Mouse (Mus musculus): Measurements from ENCODE around the gene Pcdh9.
A peak's percentile ranks its signal among the peaks of the same experiment; 100 is the strongest.

The Pcdh9 gene

DNA sequence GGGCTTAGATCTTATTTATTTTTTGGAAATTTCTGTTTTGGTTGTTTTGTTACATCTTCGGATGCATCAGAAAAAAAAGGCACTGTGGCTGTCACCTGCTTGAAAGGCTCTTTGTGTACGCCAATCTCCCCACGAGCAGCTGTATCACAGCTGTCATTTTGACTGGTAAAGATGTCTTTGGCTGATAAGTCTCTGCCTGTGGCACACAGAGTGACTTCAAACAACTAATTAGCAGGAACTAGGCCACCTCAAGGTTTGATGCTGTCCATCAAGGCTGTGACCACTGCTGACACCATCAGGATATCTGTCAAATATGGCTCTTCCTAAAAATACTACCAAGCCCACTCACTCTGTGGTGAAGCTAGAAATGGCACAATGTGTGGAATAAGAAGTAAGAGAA lies 336.7 kb downstream of the Pcdh9 start:
- DNase-seq (ENCODE audit: low spot score): no peak

DNA sequence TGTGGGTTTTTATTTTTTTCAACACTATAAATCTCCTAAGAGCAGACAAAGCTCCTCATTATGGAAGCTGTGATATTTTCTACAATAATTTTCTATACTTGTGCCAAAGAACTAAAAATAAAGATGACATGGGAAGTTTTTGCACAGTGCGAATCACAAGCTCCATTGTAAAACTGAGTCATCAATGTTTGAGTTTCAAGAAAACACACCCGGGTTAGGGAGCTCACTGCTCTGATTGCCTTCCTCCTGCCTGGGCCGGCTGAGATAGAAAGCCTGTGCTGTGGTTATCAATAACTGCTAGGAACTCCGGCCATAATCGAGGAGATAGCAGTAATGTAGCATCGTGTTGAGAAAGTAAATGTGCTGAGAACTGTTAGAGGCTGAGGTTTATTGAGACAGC lies 344.9 kb downstream of the Pcdh9 start:
- DNase-seq (ENCODE audit: low spot score): peak; percentile 18

DNA sequence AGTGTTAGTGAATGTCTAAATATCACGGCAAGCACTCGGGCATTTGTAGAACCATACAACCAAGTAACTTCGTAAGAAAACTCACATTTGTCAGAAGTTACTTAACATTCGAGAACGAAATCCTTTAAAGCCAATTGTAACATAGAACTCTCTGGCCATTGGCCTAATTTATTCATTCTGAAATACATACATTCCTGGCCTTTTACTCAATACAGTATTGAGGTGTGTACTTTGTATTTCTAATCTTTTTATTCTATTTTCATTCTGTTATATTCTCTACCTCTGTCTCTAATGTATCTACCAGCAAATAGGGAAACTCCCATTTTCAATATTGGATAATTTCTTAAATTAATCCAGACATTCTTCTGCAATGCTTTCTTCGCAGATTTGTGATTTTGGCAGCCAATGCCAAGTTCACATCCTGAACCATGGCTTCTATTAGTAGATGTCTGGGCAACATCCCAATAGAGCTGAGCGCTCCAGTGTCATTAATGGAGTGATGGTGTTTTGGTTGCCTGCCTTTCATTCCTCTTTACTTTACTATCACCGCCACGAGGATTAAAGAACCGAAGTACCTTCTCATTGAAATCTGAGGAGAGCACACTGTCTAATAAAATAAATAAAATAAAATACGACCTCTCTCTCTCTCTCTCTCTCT lies 346.4 kb downstream of the Pcdh9 start:
- DNase-seq (ENCODE audit: low spot score): peak; percentile 46

DNA sequence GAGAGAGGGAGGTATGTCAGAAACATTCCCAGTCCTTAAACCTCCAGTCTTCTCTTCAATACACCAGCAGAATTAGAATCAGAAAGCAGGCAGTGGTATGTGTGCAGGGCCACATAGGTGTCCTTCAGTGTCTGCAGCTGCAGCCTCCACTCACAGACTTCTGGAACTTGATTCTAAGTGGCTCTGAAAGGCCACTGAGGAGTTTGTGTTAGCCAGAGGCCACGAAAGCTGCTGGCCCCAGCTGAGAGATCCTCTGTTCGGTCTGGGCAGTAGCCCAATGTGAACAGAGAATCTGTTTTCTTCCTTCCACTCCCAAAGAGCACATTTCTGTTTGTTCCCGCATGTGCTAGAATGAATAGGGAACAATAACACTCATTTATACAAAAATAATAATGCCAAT lies 346.9 kb downstream of the Pcdh9 start:
- peak; percentile 66 for DNase-seq (ENCODE audit: low spot score)

DNA sequence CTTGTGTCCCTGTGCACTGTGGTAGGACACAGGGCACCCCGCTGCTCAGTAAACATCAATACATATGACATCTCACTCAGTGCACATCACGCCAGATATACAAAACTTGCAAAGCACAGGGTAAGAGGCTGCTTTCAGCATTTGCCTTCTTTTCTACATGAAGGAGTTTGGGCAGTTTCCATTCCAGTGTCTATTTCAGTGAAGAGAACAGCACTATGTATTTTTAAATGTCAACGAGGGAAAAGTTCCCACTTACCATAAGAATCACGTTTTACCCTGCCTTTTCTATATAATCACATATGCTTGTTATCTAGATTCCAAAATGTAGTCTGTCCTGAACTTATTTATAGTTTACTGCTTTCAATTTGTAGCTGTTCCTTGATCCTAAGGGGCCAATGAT lies 355.6 kb downstream of the Pcdh9 start:
- peak; percentile 16 for DNase-seq (ENCODE audit: low spot score)

DNA sequence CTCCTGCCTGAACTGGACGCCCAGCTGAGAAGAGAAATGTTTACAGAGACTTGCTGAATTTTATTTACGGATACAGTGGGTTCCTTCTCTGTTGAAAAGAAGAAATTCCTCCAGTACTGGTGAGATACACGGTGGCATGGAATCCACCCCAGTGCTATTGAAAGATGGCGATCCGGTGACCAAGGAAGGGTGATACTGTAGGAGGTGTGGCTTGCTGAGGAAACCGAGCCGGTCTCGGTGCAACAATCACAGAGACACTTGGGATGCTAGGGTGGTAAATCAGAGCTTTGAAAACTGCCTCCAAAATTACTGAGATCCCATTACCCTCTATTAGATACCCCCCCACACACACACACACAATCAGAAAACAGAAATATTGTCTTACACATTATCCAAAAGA lies 367.0 kb downstream of the Pcdh9 start:
- DNase-seq (ENCODE audit: low spot score): no peak

DNA sequence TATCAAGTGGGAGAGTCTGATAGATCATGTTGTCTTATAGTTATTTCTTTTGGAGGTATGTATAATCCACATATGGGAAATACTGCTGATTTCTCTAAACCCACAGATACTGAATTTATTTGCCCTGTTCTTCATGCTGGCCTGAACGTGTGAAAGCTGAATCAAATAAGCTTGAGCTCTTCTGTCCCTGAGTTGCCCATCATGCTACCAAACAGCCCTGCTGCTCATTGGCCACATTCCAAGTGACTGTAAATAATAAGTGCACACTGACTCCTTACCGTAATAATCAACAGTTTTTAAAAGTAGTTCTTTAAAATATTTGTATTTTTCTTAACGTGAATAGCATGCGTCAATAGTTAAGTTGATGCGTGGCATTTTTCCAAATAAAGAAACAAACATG lies 370.3 kb downstream of the Pcdh9 start:
- no peak for DNase-seq (ENCODE audit: low spot score)

DNA sequence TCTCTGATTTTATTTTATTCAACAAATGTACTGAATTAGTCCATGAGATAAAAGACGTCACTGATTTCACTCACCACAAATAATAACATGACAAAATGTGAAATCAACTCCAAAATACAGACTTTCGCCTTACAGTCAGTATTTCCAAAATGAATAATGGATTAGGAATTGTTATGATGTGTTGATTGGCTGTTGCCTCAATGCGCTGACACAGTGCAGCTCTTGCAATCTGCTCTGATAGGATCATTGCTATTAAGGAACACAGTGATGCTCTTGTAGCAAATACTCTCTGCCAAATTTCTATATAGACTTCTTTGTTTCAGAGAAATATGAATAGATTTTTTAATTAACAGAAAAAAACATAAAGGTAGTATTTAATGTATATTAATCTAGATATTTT lies 373.8 kb downstream of the Pcdh9 start:
- no peak for DNase-seq (ENCODE audit: low spot score)

DNA sequence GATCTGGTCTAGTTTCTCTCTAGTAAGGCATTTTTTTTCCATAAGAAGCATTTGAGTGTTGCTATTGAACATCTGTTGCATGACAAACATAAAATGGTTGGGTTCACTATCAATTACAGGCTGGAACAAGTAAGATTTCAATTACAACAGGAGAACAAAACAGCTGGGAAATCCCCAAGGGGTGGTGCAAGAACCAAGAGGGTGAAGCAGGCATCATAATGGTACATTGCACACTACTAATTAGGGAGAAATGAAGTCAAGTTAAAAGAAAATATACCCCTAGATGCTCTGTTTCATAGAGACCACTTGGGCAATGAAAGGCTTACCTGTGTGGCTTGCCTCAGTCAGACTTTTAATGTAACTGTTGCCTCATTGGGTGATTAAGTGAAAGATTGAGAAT lies 384.4 kb downstream of the Pcdh9 start:
- DNase-seq (ENCODE audit: low spot score): no peak

DNA sequence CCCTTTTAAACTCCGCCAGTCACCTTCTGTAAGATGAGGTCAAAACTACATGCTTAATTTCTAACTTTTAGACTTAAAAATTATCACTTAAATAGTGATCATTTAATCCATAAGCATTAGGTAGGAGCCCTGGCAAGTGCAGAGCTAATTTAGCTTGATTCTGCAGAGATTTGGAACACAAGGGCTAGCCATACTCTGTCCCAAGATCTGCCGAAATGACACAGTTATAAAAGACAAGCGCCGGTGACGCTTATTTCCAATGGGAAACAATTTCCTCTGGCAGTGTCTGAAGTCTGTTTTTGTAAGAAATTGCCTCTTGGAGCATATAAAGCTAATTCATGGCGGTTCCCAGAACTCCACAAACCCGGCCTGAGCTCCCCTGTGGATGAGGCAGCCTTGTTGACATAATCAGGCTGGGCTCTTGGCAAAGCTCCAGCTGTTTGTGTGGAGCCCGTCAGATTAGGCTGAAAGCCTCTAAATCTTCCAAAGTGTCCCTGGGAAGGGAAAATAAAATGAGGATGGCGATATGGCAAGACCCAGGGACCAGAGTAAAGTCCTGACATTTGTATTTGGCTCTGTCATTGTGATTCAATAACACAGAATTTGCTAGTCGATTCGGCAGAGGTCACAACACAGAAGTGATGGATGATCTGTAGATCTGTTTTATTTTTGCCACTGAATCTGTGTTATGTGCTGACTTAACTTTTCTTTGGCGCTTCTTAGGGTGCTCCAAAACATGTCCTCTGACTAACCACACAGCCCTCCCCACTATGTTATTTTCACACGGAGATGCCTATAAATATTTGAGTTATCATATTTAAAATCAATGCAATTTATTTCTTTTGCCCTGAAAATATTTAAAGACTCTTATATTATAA lies 391.4 kb downstream of the Pcdh9 start:
- peak; percentile 77 for DNase-seq (ENCODE audit: low spot score)

DNA sequence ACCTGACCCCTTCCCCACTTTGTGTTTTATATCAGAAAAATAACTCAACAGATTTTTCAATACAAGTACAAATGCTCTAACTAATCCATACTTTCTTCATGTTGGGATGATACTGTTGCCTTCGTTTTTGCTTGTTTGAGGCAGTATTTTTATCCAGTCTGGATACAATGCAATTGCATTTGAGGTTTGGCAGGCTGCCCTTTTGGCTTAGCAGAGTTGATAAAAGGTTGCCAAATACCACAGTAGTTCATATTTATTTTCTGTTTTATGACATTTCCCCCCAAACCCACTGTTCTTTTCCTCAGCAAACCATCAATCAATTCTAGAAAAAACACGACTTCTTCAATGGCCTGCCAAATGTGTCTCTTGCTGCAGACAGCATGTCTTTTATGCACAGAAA lies 415.5 kb downstream of the Pcdh9 start:
- peak; percentile 98 for DNase-seq (ENCODE audit: low spot score)

DNA sequence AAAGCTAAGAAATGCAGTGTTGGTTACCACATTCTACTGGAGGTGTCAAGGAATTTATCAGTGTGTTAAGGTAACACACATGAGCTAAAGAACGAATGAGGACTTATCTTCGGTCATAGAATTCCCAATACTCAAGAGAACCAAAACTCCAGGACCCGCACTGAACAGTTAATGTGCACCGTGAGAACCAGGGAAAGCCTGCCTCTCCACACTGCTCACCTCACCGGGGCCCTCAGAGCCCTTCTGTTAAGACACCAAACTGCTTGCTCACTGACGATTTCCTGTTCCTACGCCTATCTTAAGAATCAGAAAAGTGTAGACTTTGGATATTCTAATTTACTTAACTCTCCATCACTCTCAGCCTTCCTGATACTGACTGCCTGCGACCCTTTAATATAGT lies 418.0 kb downstream of the Pcdh9 start:
- DNase-seq (ENCODE audit: low spot score): no peak

DNA sequence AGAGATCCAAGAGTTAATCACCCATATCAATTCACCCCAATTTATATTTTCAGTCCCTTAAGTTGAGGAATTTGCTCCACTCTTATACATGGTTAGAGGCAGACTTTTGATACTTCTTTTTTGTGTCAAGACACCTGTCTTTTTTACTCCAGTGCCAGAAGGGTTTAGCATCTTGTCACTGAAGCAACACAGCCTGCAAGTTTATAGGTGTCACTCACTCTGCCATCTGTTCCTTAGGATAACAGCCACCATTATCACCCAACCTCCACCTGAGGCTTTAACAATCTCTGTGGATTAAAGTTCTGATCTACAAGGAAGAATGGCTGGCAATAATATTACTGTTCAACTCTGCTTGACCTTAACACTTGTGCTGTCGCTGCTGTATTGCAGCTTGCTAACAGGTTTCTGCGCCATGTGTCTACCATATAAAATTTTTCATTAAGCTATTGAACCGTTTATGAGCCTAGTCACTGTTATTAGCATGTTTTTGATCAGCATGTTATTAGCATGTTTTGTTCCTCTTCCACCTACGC lies 427.1 kb downstream of the Pcdh9 start:
- DNase-seq (ENCODE audit: low spot score): no peak

DNA sequence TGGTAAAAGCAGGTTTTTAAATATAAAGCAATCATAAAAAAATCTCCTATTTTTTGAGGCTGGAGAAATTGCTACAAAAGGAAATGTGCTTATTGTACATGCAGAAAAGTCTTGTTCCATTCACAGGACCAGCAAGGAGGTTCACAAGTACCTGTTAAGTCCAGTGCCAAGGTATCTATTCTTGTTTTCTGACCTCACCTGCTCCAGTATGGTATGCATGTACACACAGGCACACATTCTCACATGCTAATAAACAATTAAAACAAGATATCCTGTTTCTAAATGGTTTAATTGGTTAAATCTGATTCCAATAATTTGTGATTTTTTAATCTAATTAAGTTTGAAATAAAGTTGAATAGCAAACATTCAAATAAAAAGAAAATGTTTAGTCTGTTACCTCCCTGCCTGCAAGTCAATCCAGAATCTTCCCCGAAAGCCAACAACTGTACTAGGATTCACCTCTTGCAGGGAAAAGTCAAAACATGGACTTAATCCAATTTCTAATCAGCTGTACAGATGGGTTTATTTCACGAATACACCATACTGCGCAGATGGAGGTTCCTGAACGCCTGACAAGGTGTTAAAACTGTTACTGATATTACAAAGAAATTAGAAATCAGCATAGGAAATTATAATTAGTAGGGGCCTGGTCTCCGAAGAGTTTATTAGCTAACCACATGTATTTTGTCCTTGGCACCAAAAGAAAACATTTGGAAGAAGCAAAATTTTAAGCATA lies 439.4 kb downstream of the Pcdh9 start:
- DNase-seq (ENCODE audit: low spot score): no peak

DNA sequence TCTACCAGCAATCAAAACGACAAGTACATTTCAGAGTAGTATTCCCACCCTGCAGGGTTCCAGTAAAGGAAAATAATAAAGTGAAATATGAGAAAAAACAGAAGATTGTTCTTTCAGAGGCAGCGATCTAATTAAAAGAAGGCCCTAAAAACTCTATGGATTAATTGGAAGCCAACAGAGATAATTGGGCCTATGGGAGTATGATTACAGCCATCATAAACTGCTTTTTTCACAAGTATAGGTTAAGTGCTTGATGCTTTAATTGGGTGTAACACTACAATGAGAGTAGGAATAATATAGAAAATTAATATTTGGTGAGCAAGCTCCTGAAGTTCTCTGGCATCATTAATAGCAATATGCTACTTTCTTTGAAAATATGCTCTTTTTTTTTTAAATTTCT lies 448.6 kb downstream of the Pcdh9 start:
- DNase-seq (ENCODE audit: low spot score): no peak

DNA sequence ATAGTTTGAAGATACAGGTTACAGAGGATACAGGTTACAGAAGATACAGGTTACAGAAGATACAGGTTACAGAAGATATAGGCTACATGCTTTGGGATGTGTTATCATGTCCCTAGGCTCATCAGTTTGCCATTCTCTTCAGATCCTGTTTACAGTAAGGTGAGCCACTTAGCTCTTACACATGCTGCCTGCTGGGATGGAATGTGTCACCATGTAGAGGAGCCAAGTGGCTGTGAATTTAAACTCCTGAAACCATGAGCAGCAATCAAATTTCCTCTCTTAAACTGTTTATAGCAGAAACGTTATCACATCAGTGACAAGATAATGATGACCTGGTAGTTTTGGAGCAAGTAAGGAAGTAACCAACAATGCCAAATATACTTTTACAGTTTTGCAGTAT lies 453.3 kb downstream of the Pcdh9 start:
- DNase-seq (ENCODE audit: low spot score): no peak

DNA sequence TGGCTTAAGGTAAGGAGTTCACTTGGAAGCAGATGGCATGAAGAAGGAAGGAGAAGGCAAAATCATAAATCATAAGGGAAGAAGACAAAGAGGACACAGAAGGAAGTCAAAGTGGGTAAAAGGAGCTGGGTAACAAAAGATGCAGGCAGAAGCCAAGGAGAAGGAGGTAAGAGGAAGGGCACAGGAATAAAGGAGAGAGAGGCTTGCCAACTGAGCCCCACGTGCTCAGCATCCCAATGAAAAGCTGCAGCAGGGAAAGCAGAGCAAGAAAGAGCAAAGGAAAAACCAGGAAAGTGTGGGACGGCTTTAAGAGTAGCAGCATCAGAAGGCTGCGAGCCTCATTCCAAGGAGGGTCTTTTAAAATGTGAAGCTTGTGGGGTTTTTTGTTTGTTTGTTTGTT lies 473.7 kb downstream of the Pcdh9 start:
- DNase-seq (ENCODE audit: low spot score): no peak

DNA sequence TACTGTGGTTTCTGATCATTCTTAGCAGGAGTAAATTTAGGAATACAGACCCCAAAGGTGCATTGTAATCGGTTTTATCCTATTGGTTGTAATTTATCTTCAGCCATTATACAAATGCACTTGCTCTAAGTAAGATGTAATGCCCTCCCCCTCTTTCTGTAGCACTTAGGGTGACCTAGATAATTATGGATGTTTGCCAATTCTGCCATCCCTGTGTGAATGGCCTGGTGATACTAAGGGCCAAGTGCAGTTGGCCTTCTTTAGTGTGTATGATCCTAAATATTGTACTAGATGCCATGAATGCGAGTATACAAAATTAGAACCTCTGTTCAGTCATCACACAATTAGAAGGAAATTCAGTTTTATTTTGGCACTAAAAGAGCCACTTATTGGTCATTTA lies 475.0 kb downstream of the Pcdh9 start:
- no peak for DNase-seq (ENCODE audit: low spot score)

DNA sequence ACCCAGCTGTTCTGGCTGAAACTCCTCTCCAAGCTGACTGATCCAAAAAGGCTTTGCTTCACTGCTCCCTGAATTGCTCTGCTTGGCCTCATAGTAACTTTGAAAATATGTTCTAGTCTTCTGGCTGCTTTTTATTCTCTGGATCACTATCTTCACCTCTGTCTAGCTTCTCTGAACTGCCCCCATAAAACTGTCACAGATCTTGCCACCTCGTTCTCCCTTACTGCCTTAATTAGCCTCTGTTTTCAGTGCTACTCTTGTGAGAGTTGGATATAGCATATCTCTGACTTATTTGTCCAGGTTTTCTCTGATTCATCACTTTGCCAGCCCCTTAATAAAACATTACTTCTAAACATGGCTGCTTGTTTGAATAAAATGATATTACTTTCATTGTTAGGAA lies 481.2 kb downstream of the Pcdh9 start:
- no peak for DNase-seq (ENCODE audit: low spot score)

DNA sequence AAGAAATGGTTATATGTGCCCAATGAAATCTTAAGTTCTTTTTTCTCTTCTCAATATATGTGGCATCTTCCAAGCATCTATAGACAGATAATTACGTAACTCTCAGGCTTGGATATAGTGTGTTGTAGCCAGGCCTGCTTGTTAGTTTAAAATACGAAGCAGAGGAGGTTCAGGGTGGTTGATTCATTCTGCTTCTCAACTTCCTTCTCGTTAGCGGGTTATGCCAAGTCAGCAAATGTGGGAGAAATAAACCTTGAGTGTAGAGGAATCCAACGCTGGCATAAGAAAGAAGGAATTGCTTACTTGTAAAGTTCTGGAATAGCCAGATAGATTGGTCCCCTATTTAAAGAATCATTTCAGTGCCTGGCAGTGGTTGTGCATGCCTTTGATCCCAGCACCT lies 482.7 kb downstream of the Pcdh9 start:
- no peak for DNase-seq (ENCODE audit: low spot score)

DNA sequence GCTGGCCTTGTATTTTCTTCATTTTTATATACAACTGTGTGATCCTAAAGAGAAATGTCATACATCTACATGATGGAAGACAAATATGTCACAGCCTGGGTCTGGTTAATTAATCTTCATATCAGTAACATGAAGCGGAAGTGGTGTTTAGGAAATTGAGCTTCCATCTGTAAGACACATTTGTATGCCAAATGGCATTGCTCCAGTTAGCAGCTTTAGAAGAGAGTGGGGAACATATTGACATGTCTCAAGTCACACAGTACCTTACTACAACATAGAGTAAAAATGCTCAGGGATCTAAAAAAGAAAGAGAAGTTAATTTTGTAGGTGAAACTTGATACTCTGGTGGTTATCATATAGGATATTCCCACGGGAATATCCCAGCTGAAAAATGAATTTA lies 505.4 kb downstream of the Pcdh9 start:
- no peak for DNase-seq (ENCODE audit: low spot score)

DNA sequence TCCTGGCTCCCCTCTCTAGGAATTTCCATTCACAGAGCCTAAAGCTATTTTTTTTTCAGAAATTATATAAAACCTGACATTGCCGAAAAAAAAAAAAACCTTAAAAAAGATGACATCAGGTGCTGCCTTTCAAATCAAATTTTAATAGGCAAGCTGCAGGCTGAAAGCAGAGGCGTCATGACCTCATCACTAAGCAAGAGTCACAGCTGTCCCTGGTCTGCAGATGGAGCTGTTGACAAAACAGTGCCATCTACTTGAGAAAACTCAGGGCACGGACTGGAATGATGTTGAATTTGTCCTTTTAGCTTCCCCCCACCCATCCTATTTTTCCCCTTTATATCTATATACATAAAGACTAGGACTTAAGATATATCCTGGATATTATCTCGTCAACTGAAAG lies 509.3 kb downstream of the Pcdh9 start:
- peak; percentile 58 for DNase-seq (ENCODE audit: low spot score)

DNA sequence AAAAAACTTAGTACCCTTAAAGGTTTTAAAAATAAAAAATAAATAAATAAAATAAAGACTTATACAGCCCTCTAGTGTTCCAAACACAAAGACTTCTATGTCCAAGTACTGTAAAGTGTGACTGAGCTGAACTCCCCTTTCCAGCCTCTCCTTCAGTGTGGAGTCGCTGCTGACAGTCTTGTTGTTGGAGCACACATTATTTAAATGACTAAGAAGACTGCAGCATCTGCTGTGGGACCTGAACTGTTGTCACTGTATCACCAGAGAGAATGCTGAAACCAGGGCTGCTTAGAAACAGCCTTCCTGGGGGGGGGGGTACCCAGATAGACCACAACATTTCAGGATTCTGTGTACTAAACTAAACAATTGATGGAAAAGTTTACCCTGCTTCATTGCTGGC lies 509.7 kb downstream of the Pcdh9 start:
- DNase-seq (ENCODE audit: low spot score): peak; percentile 8
